Mouse (Mus musculus): ENCODE measurements around the gene Alg1. TPM values are rescaled to one million over a fixed set of nuclear protein-coding genes. Genes with fewer than 3 reads are reported as not detected.
"Not testable (repeated sequence)": the region's sequence is repeated elsewhere in the genome, so short reads cannot be mapped to it uniquely, and the experiment has no call there.

The Alg1 gene
- polyA plus RNA-seq, 1 experiment: 26.9 TPM

DNA sequence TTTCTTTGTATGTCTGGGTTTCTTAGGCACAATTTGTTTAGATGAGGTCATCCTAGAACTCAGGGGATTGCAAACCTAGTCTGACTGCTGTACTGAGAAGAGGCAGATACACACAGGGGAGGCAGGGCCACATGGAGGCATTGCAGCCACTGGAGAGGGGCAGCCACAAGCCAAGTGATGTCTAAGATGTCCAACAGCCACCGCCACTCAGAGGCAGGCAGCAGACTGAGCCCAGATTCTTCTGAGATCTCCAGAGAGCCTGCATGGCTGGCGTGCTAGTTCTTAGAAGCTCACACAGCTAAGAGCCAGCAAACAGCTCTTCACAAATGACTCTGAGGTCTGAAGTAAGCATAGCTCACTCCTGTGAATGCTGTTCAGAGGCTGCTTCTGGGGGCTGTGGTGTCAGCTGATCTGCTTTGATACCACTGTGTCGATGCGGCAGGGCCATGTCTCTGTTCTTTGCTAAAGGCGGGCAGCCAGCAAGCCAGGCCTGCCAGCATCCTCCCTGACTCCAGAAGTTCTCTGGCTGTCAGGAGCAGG, 27.9 kb upstream of the Alg1 start:
- Histone ChIP-seq H3K4me3 (ENCODE audit: insufficient read depth, low read length) (no peak overlapping the region), H3K4me1 (ENCODE audit: control insufficient read depth, insufficient read depth, low read length) (peaks cover 40% of the 10 kb centered on the region), H3K27ac (ENCODE audit: insufficient read depth, low read depth, low read length) (no peak overlapping the region)
- TF ChIP-seq CTCF (IDR thresholded peaks at IDR 0.05; ENCODE audit: low read depth, low read length): no peak
- TF ChIP-seq POLR2A (IDR thresholded peaks at IDR 0.05; ENCODE audit: borderline replicate concordance, low read depth, low read length): no peak

DNA sequence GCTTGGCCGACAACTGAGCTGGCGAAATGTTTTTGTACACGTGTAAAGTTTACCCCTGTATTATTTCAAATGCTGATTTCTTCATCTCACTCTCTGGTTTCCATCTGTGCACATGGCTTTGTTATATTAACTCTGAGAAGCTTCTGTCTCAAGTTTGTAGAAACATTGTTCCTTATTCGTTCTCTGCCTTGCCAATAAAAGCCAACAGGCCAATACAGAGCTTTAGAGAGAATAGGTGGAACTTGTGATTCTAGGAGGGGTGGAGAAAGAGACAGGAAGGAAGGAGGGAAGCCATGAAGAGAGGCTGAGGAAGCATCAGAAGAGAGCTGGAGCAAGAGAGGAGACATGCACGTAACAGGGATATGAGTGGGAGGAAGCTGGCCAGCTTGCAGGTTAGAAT, 27.4 kb upstream of the Alg1 start:
- H3K4me1 ChIP-seq (ENCODE audit: control insufficient read depth, insufficient read depth, low read length): peaks cover 42% of the 10 kb centered on the region
- TF ChIP-seq POLR2A (IDR thresholded peaks at IDR 0.05; ENCODE audit: borderline replicate concordance, low read depth, low read length): no peak
- no peak for TF ChIP-seq CTCF (IDR thresholded peaks at IDR 0.05; ENCODE audit: low read depth, low read length)
- no peak overlapping the region for H3K27ac ChIP-seq (ENCODE audit: insufficient read depth, low read depth, low read length)
- peak overlapping the region; percentile 37 for H3K4me3 ChIP-seq (ENCODE audit: insufficient read depth, low read length)

DNA sequence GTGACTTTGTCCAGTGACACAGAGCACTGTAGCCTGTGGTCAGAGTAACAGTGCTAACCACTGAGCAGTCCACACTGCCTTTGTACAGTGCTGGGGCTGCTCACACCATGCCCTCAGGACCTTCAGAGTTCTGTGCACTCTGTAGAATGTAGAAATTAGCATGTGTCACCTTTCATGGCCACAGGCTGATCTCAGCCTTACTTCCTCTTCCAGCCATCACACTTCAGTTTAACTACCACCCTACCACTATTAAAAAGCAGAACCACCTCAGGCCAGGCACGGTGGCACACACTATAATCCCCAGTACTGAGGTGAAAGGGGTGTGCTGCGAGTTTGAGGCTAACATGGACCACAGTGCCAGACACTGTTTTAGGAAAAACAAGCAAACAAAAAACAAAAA, 23.1 kb upstream of the Alg1 start:
- Histone ChIP-seq H3K4me1 (ENCODE audit: control insufficient read depth, insufficient read depth, low read length) (peaks cover 24% of the 10 kb centered on the region), H3K27ac (ENCODE audit: insufficient read depth, low read depth, low read length) (no peak overlapping the region), H3K4me3 (ENCODE audit: insufficient read depth, low read length) (no peak overlapping the region)
- TF ChIP-seq CTCF (IDR thresholded peaks at IDR 0.05; ENCODE audit: low read depth, low read length) (no peak), POLR2A (IDR thresholded peaks at IDR 0.05; ENCODE audit: borderline replicate concordance, low read depth, low read length) (no peak)

DNA sequence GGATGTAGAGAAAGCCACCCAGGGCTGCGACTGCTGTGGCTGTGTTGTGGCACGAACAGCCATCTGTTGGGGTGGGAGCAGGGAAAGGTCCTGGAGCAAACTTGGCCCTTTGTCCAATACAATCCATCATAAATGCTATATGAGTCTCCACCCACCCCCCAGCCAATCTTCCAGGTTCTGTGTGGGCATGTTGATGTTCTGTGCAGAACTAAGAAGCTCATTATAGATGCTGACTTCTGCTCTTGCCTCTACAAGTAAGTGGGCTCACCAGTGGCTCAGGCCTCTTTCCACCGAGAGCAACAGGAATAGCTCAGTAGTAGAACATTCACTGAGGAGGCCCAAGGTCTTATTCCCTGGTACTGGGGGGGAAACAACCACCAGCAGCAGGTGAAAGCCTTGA, 21.3 kb upstream of the Alg1 start:
- peaks cover 11% of the 10 kb centered on the region for H3K4me1 ChIP-seq (ENCODE audit: control insufficient read depth, insufficient read depth, low read length)
- H3K27ac ChIP-seq (ENCODE audit: insufficient read depth, low read depth, low read length): no peak overlapping the region
- H3K4me3 ChIP-seq (ENCODE audit: insufficient read depth, low read length): no peak overlapping the region
- TF ChIP-seq POLR2A (IDR thresholded peaks at IDR 0.05; ENCODE audit: borderline replicate concordance, low read depth, low read length): no peak
- TF ChIP-seq CTCF (IDR thresholded peaks at IDR 0.05; ENCODE audit: low read depth, low read length): no peak

DNA sequence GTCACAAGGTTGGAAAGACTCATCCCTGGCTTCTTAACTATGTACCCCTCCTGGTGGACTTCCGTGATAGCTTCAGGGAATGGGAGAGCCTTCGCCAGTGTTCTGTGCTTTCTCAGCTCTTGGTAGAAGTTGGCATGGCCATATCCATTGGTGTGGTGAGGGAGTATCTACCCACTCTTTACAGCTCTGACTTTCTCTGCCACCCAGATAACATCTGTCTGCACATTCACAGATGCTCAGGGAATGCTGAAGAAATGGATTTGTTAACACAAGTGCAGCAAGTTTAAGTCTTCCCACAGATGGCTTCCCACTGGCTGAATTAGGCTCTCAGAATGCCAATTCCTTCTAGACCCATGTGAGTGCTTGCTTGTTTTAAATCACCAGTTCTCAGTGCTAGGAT, 19.3 kb upstream of the Alg1 start:
- H3K4me1 ChIP-seq (ENCODE audit: control insufficient read depth, insufficient read depth, low read length): peaks cover 11% of the 10 kb centered on the region
- no peak overlapping the region for H3K4me3 ChIP-seq (ENCODE audit: insufficient read depth, low read length)
- no peak for TF ChIP-seq POLR2A (IDR thresholded peaks at IDR 0.05; ENCODE audit: borderline replicate concordance, low read depth, low read length)
- no peak for TF ChIP-seq CTCF (IDR thresholded peaks at IDR 0.05; ENCODE audit: low read depth, low read length)
- H3K27ac ChIP-seq (ENCODE audit: insufficient read depth, low read depth, low read length): no peak overlapping the region

DNA sequence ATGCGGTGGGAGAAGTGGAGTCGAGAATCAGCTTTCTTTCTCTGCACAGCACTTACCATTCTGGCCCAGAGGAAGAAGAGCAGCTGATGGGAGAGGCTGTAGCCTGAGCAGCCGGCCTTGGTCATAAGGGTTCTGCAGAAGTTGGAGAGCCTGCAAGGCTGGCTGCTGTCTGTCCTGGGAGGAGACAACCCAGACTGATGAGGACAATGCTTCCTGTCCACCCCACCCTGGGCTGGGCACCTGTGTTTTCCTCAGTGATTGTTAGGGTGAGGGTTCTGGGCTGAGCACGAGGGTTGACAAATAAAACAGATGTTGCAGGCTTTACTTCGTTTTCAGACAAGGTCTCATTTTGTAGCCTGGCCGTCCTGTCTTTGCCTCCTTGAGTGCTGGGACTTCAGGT, 16.7 kb upstream of the Alg1 start:
- no peak for TF ChIP-seq CTCF (IDR thresholded peaks at IDR 0.05; ENCODE audit: low read depth, low read length)
- TF ChIP-seq POLR2A (IDR thresholded peaks at IDR 0.05; ENCODE audit: borderline replicate concordance, low read depth, low read length): no peak
- Histone ChIP-seq H3K4me3 (ENCODE audit: insufficient read depth, low read length) (no peak overlapping the region), H3K4me1 (ENCODE audit: control insufficient read depth, insufficient read depth, low read length) (no peaks in the 10 kb centered on the region), H3K27ac (ENCODE audit: insufficient read depth, low read depth, low read length) (no peak overlapping the region)

DNA sequence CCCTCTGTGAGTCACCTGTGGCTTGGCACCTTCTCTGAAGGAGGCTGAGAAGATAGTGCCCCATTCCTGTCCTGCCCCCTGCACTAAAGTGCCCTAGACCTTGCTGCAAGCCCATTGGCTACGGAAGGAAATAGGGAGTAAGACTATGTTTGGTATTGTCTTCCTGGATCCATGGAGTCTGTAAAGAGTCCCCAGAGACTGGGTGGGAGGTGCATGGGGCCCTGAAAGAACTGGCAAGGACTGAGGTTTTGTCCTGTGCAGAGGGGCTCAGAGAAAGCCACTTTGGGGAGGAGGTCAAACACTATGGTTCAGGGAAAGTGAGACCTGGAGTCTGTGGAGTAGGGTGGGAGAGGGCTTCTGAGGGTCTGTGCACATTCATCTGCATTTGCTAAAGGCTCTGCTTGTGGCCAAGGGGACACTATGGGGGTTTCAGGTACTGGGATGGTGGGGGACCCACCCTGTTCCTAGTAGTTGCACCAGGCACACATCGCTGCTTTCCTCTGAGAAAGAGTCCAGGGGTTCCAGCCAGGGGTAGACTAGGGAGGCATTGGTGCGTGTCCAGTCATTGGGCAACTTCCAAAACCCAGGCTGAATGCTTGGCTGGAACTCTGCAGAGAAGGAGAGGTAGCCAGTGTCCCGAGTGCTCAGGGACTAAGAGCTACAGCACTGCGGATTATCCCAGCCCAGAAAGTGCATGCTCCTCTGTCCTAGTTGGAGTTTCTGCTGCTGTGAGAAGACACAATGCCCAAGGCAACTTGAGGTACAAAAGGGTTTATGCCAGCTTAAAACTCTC, 15.9 kb upstream of the Alg1 start:
- Histone ChIP-seq H3K4me1 (ENCODE audit: control insufficient read depth, insufficient read depth, low read length) (no peaks in the 10 kb centered on the region), H3K4me3 (ENCODE audit: insufficient read depth, low read length) (no peak overlapping the region), H3K27ac (ENCODE audit: insufficient read depth, low read depth, low read length) (no peak overlapping the region)
- no peak for TF ChIP-seq POLR2A (IDR thresholded peaks at IDR 0.05; ENCODE audit: borderline replicate concordance, low read depth, low read length)

DNA sequence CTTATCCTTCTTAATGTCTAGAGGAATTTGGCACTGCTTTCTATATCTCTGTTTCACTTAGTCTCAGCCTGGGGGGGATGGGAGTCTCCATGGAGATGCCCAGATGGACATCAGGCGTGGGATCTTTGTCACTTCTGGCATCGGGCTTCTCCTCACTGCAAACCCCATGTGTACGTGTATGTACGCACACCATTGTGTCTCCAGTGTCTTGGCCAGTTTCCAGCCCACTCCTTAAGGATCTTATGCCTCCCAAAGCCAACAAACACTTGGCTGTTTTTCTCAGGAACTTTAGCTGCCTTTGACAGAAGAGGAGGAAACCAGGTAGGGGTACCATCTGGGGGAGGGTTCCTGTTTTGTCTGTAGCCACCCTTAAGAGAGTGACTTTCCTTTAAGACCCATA, 12.0 kb upstream of the Alg1 start:
- H3K4me1 ChIP-seq (ENCODE audit: control insufficient read depth, insufficient read depth, low read length): no peaks in the 10 kb centered on the region
- H3K27ac ChIP-seq (ENCODE audit: insufficient read depth, low read depth, low read length): no peak overlapping the region
- H3K4me3 ChIP-seq (ENCODE audit: insufficient read depth, low read length): no peak overlapping the region
- TF ChIP-seq CTCF (IDR thresholded peaks at IDR 0.05; ENCODE audit: low read depth, low read length) (no peak), POLR2A (IDR thresholded peaks at IDR 0.05; ENCODE audit: borderline replicate concordance, low read depth, low read length) (no peak)

DNA sequence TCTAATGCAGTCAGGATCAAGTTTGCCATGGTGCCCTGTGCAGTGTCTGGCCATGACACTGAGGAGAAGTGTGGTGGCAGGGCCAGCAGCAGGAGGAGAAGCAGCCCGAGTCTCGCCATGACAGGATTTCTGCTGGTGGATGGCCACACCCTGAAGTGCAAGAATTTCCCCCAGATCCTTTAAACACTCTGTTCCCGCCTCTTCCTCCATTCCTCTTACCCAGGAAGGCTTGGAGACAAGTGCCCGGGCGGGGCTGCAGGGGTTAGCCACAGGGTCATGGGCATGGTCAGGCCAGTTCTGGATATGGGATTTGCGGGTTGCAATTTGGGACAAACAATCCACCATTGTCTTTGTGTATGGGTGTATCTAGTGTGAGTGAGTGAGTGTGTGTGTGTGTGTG, 11.3 kb upstream of the Alg1 start, which contains the start of gene AU021092:
Gene AU021092, minus strand, starts transcription at position 160 of the 400 bp plus-strand sequence.
- no peak within 1 kb of the TSS for H3K4me3 ChIP-seq (ENCODE audit: insufficient read depth, low read length)
- H3K4me1 ChIP-seq (ENCODE audit: control insufficient read depth, insufficient read depth, low read length): no peaks in the 10 kb centered on the region
- TF ChIP-seq CTCF (IDR thresholded peaks at IDR 0.05; ENCODE audit: low read depth, low read length): no peak
- no peak for TF ChIP-seq POLR2A (IDR thresholded peaks at IDR 0.05; ENCODE audit: borderline replicate concordance, low read depth, low read length)
- H3K27ac ChIP-seq (ENCODE audit: insufficient read depth, low read depth, low read length): no peak within 1 kb of the TSS

DNA sequence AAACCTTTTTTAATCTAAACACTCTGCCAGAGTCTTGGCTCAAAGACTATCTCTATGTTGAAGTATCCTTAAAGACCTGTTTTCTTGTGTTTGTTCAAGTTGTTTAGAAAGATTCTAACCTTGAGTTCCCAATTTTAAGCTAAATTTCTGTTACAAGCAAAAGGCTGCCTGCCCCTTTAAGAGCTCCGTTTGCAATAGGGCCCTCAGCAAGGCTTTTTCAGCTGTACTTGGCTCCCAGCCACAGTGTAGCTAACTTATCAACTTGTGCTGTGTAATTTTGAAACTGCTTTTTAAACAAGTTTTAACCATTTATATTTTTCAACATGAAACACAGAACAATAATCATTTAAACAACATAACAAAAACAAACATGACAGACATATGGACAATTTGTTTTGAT, 6.9 kb upstream of the Alg1 start:
- H3K27ac ChIP-seq (ENCODE audit: insufficient read depth, low read depth, low read length); H3K4me3 ChIP-seq (ENCODE audit: insufficient read depth, low read length); H3K4me1 ChIP-seq (ENCODE audit: control insufficient read depth, insufficient read depth, low read length): not testable (repeated sequence)

DNA sequence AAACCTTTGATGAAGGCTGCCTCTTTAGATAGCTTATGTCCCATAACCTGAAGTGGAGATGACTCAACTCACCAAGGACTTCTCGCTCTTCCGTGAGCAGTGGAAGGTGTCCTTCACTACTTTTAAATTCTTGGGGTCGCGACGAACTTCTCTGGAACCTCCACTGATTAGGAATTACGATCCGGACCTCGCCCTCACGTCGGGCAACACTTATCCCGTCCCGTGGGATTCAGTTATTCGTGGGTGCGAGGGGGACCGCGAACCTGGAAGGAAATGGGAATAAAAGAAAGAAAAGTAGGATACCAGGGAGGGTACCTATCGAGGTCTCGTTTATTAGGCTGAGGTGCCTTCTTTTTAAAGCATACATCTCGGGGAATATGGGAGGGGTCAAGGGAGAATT, 5.9 kb upstream of the Alg1 start:
- not testable (repeated sequence) for H3K27ac ChIP-seq (ENCODE audit: insufficient read depth, low read depth, low read length); H3K4me3 ChIP-seq (ENCODE audit: insufficient read depth, low read length); H3K4me1 ChIP-seq (ENCODE audit: control insufficient read depth, insufficient read depth, low read length)

DNA sequence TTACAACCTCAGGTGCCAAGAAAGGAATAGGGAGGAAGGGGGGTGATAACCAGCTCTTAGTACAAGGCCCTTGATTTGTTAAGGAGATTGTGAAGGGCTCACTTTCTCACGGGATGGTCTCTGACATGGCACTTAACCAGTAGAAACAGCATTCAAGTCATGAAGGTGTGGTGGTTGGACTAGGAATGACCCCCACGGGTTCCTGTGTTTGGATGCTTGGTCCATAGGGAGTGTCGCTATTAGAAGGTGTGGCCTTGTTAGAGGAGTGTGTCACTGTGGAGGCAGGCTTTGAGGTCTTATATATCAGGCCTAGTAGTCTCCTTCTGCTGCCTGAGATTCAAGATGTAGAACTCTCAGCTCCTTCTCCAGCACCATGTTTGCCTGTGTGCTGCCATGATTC, 5.3 kb upstream of the Alg1 start:
- not testable (repeated sequence) for H3K27ac ChIP-seq (ENCODE audit: insufficient read depth, low read depth, low read length); H3K4me3 ChIP-seq (ENCODE audit: insufficient read depth, low read length); H3K4me1 ChIP-seq (ENCODE audit: control insufficient read depth, insufficient read depth, low read length)

All from bone marrow macrophage, adult 2 months (primary cell).